Mouse (Mus musculus) neural tube, embryonic 11.5 days (tissue): ENCODE results near the gene 4930469K13Rik. TPM values are rescaled to one million over a fixed set of nuclear protein-coding genes. Genes with fewer than 3 reads are reported as not detected.

Experiments
- ATAC-seq: fragments of 200-750 bp; cut with Nextera tagmentation; 2 replicates; pipeline ENCODE4 v1.8.0; 2017; ENCODE audit warnings: moderate number of reproducible peaks, mild to moderate bottlenecking, moderate TSS enrichment, moderate library complexity; ENCODE audit not compliant: insufficient read depth, low FRiP score, low TSS enrichment
- DNase-seq: peaks from one replicate; pipeline ENCODE4 v3.0.0-alpha.2; 2015; ENCODE audit warnings: low spot score
- H3K27ac ChIP-seq: fragments of 300-500 bp; sonication (generic); 2 replicates; pipeline ENCODE4 v1.5.1; 2014; ENCODE audit warnings: low read depth, mild to moderate bottlenecking, low read length
- H3K27me3 ChIP-seq: fragments of 300-500 bp; sonication (generic); 2 replicates; pipeline ENCODE4 v1.6.1; 2014; ENCODE audit warnings: mild to moderate bottlenecking, low read length, mixed read lengths; ENCODE audit not compliant: control insufficient read depth, insufficient read depth
- H3K36me3 ChIP-seq: fragments of 300-500 bp; sonication (generic); 2 replicates; pipeline ENCODE4 v1.6.1; 2014; ENCODE audit warnings: mild to moderate bottlenecking, low read length, moderate library complexity, mixed read lengths; ENCODE audit not compliant: control insufficient read depth, insufficient read depth
- H3K4me1 ChIP-seq: fragments of 300-500 bp; sonication (generic); 2 replicates; pipeline ENCODE4 v1.6.1; 2014; ENCODE audit warnings: low read length, mixed read lengths; ENCODE audit not compliant: control insufficient read depth, insufficient read depth
- H3K4me2 ChIP-seq: fragments of 300-500 bp; sonication (generic); 2 replicates; pipeline ENCODE4 v1.6.1; 2014; ENCODE audit warnings: low read depth, mild to moderate bottlenecking, moderate library complexity
- H3K4me3 ChIP-seq: fragments of 300-500 bp; sonication (generic); 2 replicates; pipeline ENCODE4 v1.5.1; 2014; ENCODE audit warnings: low read depth, low read length
- H3K9ac ChIP-seq: fragments of 300-500 bp; sonication (generic); 2 replicates; pipeline ENCODE4 v1.6.1; 2014; ENCODE audit warnings: mild to moderate bottlenecking, low read length
- H3K9me3 ChIP-seq: fragments of 300-500 bp; sonication (generic); 2 replicates; pipeline ENCODE4 v1.6.1; 2016; ENCODE audit warnings: low read length; ENCODE audit not compliant: control insufficient read depth
- WGBS: fragments of 180-500 bp; shearing (Covaris S2); extraction: QIAGEN DNeasy Blood & Tissue Kit; methylation state at CpG from one replicate; pipeline ENCODE4 v1.1.7; 2014; 5-methylcytosine and 5-hydroxymethylcytosine counted together
- polyA plus RNA-seq: library from polyadenylated mRNA; unstranded; fragments of >200 nt; fragmentation: Nextera tagmentation; extraction: Ambion mirVana; gene quantifications from 2 replicates; pipeline ENCODE4 v1.2.1, GENCODE M21; 2014

4930469K13Rik gene
- polyA plus RNA-seq, 1 experiment from 2014 or later, result 2.9 TPM

DNA sequence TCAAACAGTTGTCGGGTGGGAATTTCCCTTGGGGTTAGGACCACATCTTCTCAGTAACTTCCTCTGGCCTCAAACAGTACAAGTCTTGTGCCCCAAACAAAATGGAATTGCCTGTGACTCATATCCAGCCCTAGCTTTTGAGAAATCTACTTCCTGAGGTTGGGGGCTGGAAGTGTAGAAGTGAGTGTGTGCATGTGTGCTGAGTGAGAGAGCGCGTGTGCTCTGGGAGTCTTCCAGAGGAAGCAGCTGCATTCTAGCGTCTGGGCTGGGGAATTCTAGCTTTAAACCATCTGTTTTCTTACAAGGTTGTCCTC, 87.5 kb downstream of the 4930469K13Rik start:
- Histone ChIP-seq H3K9ac (no peak overlapping the region), H3K36me3 (no peaks in the 10 kb centered on the region), H3K4me3 (no peak overlapping the region), H3K9me3 (no peaks in the 10 kb centered on the region), H3K27ac (no peak overlapping the region), H3K4me1 (no peaks in the 10 kb centered on the region), H3K27me3 (no peaks in the 10 kb centered on the region), H3K4me2 (no peak overlapping the region)
- no peak for ATAC-seq
- no peak for DNase-seq
- 77% methylated on average over 4 of the region's 4 CpGs for WGBS

DNA sequence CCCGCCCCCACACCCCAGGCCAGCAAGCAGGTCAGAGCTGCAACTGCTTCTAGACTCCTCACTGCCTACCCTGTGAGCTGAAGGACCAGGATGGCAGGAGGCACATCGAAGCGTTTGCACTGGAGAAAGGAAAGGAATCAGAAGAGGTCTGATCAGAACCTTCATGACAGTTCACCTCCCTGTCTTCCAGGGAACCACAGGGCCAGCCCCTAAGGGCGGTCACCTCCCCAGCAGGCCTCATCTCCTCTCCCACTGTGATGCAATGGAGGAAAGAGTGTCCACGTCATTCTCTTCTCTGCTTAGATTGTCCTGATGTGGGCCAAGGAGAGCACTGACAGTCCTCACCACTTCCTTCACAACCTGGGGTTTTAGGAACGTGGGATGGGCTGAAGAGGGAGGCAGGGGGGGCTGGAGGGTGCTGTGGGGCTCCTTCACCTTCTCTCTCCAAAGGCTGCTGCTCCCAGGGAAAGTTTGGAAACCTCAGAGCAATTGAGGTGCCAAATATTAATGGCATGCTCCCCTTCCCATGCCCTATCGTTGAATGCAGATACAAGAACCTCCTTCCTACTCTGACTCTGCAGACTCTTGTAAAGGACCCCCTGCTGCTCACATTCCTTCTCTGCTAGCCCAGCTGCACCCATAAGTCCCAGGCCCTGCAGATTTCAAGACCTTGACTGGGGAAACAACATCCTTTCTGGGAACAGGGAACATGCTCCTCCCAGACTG, 88.1 kb downstream of the 4930469K13Rik start:
- Histone ChIP-seq H3K4me1 (no peaks in the 10 kb centered on the region), H3K9me3 (no peaks in the 10 kb centered on the region), H3K27ac (no peak overlapping the region), H3K4me3 (no peak overlapping the region), H3K36me3 (no peaks in the 10 kb centered on the region), H3K9ac (no peak overlapping the region), H3K4me2 (no peak overlapping the region), H3K27me3 (no peaks in the 10 kb centered on the region)
- DNase-seq, result no peak
- no peak for ATAC-seq
- WGBS, result 67% methylated on average over 7 of the region's 7 CpGs

DNA sequence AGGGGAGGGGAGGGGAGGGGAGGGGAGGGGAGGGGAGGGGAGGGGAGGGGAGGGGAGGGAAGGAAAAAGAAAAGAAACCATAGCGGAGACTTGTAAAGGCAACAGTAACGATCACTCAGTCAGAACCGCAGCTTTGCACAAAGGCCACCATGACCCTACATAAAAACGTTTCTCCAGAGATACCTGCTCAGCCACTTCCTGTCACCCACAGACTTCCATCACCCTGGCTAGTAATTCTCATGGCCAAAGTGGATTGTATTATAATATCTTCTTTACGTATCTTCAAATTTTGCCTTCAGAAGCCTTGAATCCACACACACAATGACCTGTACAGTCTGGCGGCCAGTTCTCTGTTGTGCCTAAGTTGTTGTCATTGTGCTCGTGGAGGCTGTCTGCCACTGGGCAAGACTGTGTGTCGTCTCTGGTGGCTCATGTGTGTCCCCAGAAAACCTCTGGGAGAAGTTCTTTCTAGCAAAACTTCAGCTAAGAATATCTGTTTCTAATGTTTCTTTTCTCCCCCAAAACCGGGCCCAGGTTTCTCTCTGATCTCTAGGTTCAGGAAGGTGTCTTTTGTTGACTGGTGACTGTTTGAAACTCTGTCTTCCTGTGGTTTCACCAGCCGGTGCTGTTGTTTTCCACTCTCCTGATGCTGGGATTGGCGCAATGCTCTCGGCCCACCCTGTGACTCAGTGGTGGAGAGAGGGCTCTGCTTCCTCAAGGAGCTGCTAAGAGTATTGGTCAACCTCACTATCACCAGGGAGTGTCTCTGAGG, 88.9 kb downstream of the 4930469K13Rik start:
- DNase-seq (no peak), ATAC-seq (no peak)
- no peaks in the 10 kb centered on the region for H3K36me3 ChIP-seq
- 77% methylated on average over 12 of the region's 12 CpGs for WGBS
- H3K27me3 ChIP-seq, result no peaks in the 10 kb centered on the region
- H3K9me3 ChIP-seq, result no peaks in the 10 kb centered on the region
- no peaks in the 10 kb centered on the region for H3K4me1 ChIP-seq
- H3K27ac ChIP-seq, result no peak overlapping the region
- no peak overlapping the region for H3K9ac ChIP-seq
- no peak overlapping the region for H3K4me3 ChIP-seq
- H3K4me2 ChIP-seq, result no peak overlapping the region

DNA sequence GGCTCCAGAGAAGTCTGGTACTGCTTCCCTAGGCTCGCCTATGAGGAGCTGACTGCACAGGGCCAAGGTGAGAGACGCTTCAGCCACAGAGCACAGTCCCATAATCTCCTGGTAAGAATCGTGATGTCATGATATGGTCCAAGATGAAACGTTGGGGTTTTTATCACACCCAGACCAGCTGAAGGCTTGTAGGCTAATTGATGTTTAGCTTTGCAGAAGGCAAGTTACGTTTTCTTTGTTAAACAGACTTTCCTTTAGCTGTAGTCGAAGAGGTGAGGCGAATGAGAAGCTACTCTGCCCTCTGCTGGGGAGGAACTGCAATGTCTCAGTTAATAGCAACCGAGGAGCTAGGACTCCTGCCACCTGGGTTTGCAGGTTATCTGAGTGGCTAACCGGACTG, 89.7 kb downstream of the 4930469K13Rik start:
- ATAC-seq (no peak), DNase-seq (peak; percentile 44)
- Histone ChIP-seq H3K4me1 (no peaks in the 10 kb centered on the region), H3K4me3 (no peak overlapping the region), H3K27me3 (no peaks in the 10 kb centered on the region), H3K9ac (no peak overlapping the region), H3K4me2 (no peak overlapping the region), H3K36me3 (no peaks in the 10 kb centered on the region), H3K27ac (no peak overlapping the region), H3K9me3 (no peaks in the 10 kb centered on the region)
- 58% methylated on average over 9 of the region's 9 CpGs for WGBS

DNA sequence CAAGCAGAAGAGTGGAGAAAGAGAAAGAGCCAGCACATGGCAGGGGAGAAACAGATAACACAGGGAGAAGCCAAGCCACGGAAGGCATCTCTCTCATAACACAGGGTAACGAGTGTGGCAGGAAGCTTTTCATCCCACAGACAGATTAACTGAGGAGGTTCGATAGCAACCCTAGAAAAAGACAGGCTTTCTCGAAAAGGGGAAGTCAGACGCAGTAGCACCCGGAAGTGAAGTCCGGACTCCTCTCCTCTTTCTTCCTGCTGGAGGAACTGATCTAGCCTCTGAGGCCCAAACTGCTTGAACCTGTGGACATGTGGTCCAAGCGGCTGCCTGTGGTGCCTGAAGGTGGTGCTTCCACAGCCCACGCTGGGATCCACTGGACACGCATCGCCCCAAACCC, 90.1 kb downstream of the 4930469K13Rik start:
- H3K27me3 ChIP-seq, result no peaks in the 10 kb centered on the region
- ATAC-seq (no peak), DNase-seq (no peak)
- H3K4me3 ChIP-seq, result no peak overlapping the region
- no peak overlapping the region for H3K4me2 ChIP-seq
- H3K36me3 ChIP-seq, result no peaks in the 10 kb centered on the region
- H3K9me3 ChIP-seq, result no peaks in the 10 kb centered on the region
- H3K4me1 ChIP-seq, result no peaks in the 10 kb centered on the region
- no peak overlapping the region for H3K27ac ChIP-seq
- WGBS, result 93% methylated on average over 11 of the region's 11 CpGs
- H3K9ac ChIP-seq, result no peak overlapping the region

DNA sequence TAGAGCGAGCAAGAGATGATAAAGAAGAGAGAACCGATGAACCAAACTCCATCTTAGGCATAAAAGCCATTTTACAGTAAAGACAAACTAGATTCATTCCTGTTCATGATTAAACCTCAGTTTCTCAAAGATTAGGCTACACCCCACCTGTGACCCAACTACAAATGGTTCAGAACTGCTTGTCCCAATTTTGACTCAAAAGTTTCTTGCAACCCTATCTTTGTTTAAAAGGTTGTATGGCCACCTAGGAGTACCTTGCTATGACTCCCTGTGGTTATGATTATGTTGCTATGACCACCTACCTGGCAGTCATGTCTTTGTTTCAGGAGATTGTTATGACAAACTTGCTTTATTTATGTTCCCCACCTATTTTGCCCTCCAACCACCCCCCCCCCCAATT, 90.7 kb downstream of the 4930469K13Rik start:
- ATAC-seq (no peak), DNase-seq (no peak)
- Histone ChIP-seq H3K27ac (no peak overlapping the region), H3K9me3 (no peaks in the 10 kb centered on the region), H3K36me3 (no peaks in the 10 kb centered on the region), H3K27me3 (no peaks in the 10 kb centered on the region), H3K9ac (no peak overlapping the region), H3K4me2 (no peak overlapping the region), H3K4me3 (no peak overlapping the region), H3K4me1 (no peaks in the 10 kb centered on the region)
- WGBS, result 97% methylated on average over 2 of the region's 2 CpGs

DNA sequence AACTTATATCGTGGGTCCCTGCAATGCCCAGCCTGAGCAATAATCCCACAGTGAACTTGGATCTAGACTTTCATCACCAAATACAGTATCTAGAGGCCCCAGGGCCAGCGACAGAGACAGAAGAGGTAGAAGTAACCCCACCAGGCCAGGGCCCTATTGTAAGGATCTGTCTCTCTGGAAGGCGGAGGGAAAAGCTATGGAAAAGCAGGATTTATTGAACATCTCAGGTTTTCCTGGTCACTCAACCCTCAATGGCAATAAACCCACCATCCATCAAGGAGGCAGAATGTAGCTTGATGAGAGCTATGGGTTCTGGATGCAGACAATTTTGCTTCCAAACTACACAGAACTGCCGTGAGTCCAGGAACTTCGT, 95.8 kb downstream of the 4930469K13Rik start:
- no peaks in the 10 kb centered on the region for H3K36me3 ChIP-seq
- H3K4me2 ChIP-seq, result no peak overlapping the region
- no peak overlapping the region for H3K9ac ChIP-seq
- H3K9me3 ChIP-seq, result no peaks in the 10 kb centered on the region
- H3K27ac ChIP-seq, result no peak overlapping the region
- H3K4me1 ChIP-seq, result no peaks in the 10 kb centered on the region
- no peaks in the 10 kb centered on the region for H3K27me3 ChIP-seq
- WGBS, result 76% methylated on average over 5 of the region's 5 CpGs
- ATAC-seq (no peak), DNase-seq (no peak)
- no peak overlapping the region for H3K4me3 ChIP-seq

DNA sequence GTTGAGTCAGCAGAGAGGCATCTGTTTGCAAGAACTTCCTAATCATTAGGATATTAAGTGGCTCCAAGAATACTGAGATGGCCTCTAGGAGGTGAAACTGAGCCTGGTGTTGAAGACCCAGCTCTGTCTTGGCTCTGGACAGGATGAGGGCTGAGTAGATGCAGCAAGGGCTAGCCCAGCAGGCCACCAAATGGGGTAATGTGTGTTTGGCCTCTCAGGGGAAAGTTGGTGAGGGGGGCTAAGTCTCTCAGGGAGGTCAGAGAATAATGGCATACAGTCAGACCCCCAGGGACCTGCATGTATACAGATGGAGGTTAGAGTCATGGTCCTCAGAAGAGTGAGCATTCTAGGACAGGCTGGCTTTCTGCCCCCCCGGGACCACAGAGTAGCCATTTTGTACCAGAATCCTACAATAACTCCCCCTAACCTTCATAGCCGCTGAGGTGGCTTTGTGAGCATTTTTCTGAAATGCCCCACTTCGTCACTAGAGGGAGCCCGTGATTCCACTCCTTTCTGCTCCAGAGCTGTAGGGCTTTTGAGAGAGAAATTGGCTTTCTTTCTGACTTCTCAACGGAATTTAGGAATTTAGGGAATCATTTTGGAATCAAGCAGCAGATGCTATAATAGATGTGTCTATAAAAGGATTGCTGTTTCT, 96.3 kb downstream of the 4930469K13Rik start:
- Histone ChIP-seq H3K27me3 (no peaks in the 10 kb centered on the region), H3K27ac (no peak overlapping the region), H3K4me1 (no peaks in the 10 kb centered on the region), H3K36me3 (no peaks in the 10 kb centered on the region), H3K9ac (no peak overlapping the region), H3K4me2 (no peak overlapping the region), H3K4me3 (no peak overlapping the region), H3K9me3 (no peaks in the 10 kb centered on the region)
- DNase-seq (peak; percentile 63), ATAC-seq (no peak)
- WGBS, result 9% methylated on average over 5 of the region's 5 CpGs

DNA sequence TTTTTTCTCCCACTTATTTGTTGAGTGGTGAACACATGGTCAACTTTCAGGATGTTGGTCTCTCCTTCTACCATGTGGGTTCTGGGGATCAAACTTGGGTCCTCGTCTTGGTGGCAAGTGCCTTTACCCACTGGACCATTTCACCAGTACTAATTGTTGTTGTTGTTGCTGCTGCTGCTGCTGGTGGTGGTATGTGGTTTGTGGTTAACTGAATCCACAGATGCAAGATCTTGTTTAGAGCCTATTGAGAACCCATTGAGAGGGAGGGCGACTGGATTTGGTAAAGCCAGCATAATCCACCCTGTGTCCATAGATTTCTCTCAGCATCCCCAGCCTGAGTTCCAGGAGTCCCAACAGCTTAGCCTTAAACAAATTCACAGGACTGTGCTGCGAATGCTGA, 97.9 kb downstream of the 4930469K13Rik start:
- H3K36me3 ChIP-seq, result no peaks in the 10 kb centered on the region
- H3K9me3 ChIP-seq, result no peaks in the 10 kb centered on the region
- H3K9ac ChIP-seq, result no peak overlapping the region
- H3K27ac ChIP-seq, result no peak overlapping the region
- DNase-seq (no peak), ATAC-seq (no peak)
- WGBS, result 75% methylated on average over 3 of the region's 3 CpGs
- H3K4me2 ChIP-seq, result no peak overlapping the region
- H3K4me3 ChIP-seq, result no peak overlapping the region
- no peaks in the 10 kb centered on the region for H3K27me3 ChIP-seq
- H3K4me1 ChIP-seq, result no peaks in the 10 kb centered on the region
